Mouse (Mus musculus) bone marrow macrophage, adult 2 months (primary cell): ENCODE measurements around the gene Glod4.

Experiments
- CTCF ChIP-seq: IDR thresholded peaks from 2 replicates; pipeline ENCODE4 v1.5.1; 2012; ENCODE audit warnings: low read depth, mild to moderate bottlenecking, low read length, moderate library complexity
- POLR2A ChIP-seq: IDR thresholded peaks from 2 replicates; pipeline ENCODE4 v1.6.1; 2012; ENCODE audit warnings: mild to moderate bottlenecking, low read depth, low read length, borderline replicate concordance

DNA sequence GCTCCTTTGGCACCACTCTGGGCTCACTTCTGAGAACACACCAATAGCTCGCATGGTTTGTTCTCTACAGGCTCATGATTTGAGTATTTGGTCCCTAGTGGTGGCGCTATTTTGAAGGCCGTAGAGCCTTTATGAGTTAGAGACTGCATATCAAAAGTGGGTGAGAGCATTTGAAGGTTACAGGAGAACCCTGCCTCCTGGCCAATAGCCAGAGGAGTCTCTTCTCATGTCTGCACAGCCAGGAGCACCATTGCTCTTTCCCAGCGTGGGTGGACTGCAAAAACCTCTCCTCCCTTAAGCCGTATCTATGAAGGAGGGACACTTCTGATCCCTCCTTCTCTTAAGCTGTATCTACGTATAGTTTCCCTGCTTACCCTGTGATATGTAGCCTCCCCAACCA is 166.2 kb downstream of the Glod4 start:
- TF ChIP-seq CTCF = no peak
- no peak for TF ChIP-seq POLR2A
